Mouse (Mus musculus): ENCODE data around the gene Grik5.

DNA sequence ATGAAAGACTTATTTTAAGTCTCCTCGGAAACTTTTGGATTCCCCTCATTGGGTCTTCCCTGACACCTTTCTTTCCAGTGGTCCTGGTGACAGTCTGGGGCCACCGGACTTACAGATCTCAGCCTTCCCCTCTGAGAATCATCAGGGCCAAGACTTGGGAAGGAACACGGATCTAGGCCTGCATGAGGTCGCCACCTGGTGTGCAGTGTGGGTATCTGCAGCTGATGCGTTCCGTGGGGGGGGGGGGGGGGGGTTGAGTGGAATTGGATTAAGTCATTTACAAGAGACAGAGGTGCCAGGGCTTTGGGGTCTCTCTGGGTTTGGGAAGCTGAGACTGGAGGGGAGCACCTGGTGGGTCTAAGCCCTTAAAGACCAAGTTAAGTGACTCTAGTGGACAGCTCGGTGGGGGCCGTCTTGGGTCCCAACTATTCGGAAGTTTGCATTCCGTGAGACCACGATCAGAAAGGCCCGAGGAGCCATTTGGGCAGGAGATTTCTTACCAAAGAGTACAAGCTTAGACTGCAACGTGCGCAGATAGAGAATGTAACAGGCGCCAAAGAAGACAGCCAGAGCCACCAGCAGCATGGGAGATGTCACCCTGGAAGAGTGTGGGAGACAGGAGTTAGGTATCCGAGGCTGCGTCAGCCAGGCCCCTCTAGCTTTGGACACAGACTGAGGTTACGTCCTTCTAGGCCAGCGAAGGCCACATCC, 100.7 kb downstream of the Grik5 start:
- TF ChIP-seq CTCF (IDR thresholded peaks at IDR 0.05; ENCODE audit: control insufficient read depth, insufficient read depth, low read length): peak; percentile 83
- no peak for TF ChIP-seq POLR2A (IDR thresholded peaks at IDR 0.05; ENCODE audit: borderline replicate concordance, control insufficient read depth, low read depth, low read length)
